Mouse (Mus musculus): ENCODE measurements at regions not wholly inside any gene's neighbourhood (a gene's known extent, or its start where the extent isn't known, plus 50 kb on each side); places are given as distances from the start of the nearest gene placed in this dataset.

GRCm38 (mm10) chr4:5450417-5450816 lies 657.3 kb upstream of the Impad1 start:
- no peak overlapping the region for H3K9ac ChIP-seq (ENCODE audit: low read depth, low read length)
- no peak for DNase-seq (ENCODE audit: low spot score)
- H3K27ac ChIP-seq (ENCODE audit: low read depth, low read length), result no peak overlapping the region
- no peaks in the 10 kb centered on the region for H3K4me1 ChIP-seq (replicated peaks; ENCODE audit: control insufficient read depth, insufficient read depth, low read length)
- no peak for ATAC-seq (ENCODE audit: low FRiP score)
- H3K4me3 ChIP-seq (ENCODE audit: low read depth, low read length), result no peak overlapping the region
- no peaks in the 10 kb centered on the region for H3K27me3 ChIP-seq (ENCODE audit: control insufficient read depth, insufficient read depth, low read length)
- H3K9me3 ChIP-seq (ENCODE audit: control insufficient read depth, low read length), result no peaks in the 10 kb centered on the region
- whole genome bisulfite sequencing, result 89% methylated on average over 6 of the region's 6 CpGs
- no peak overlapping the region for H3K4me2 ChIP-seq (replicated peaks; ENCODE audit: low read depth, low read length)
- H3K36me3 ChIP-seq (ENCODE audit: control insufficient read depth, insufficient read depth, low read length), result no peaks in the 10 kb centered on the region

- Histone ChIP-seq H3K27ac (ENCODE audit: low read depth, low read length) (no peak overlapping the region), H3K4me2 (replicated peaks; ENCODE audit: low read depth, low read length) (no peak overlapping the region), H3K9me3 (ENCODE audit: control insufficient read depth, low read length) (no peaks in the 10 kb centered on the region), H3K4me3 (ENCODE audit: low read depth, low read length) (no peak overlapping the region), H3K36me3 (ENCODE audit: control insufficient read depth, insufficient read depth, low read length) (no peaks in the 10 kb centered on the region), H3K27me3 (ENCODE audit: control insufficient read depth, insufficient read depth, low read length) (no peaks in the 10 kb centered on the region), H3K9ac (ENCODE audit: low read depth, low read length) (no peak overlapping the region), H3K4me1 (replicated peaks; ENCODE audit: control insufficient read depth, insufficient read depth, low read length) (no peaks in the 10 kb centered on the region)
- 87% methylated on average over 2 of the region's 2 CpGs for WGBS
- DNase-seq (ENCODE audit: low spot score) (no peak), ATAC-seq (ENCODE audit: low FRiP score) (no peak)
These were observed 648.3 kb upstream of the Impad1 start for GRCm38 (mm10) chr4:5441339-5442019.

GRCm38 (mm10) chr4:5437076-5437475 lies 643.9 kb upstream of the Impad1 start:
- no peaks in the 10 kb centered on the region for H3K9me3 ChIP-seq (ENCODE audit: control insufficient read depth, low read length)
- no peak for ATAC-seq (ENCODE audit: low FRiP score)
- no peak overlapping the region for H3K27ac ChIP-seq (ENCODE audit: low read depth, low read length)
- 64% methylated on average over 3 of the region's 3 CpGs for WGBS
- no peak overlapping the region for H3K9ac ChIP-seq (ENCODE audit: low read depth, low read length)
- H3K36me3 ChIP-seq (ENCODE audit: control insufficient read depth, insufficient read depth, low read length), result no peaks in the 10 kb centered on the region
- no peaks in the 10 kb centered on the region for H3K4me1 ChIP-seq (replicated peaks; ENCODE audit: control insufficient read depth, insufficient read depth, low read length)
- no peak overlapping the region for H3K4me3 ChIP-seq (ENCODE audit: low read depth, low read length)
- H3K27me3 ChIP-seq (ENCODE audit: control insufficient read depth, insufficient read depth, low read length), result no peaks in the 10 kb centered on the region
- DNase-seq (ENCODE audit: low spot score), result no peak
- no peak overlapping the region for H3K4me2 ChIP-seq (replicated peaks; ENCODE audit: low read depth, low read length)
